Mouse (Mus musculus): ENCODE measurements around the gene Clasp2. TPM values are rescaled to one million over a fixed set of nuclear protein-coding genes. Genes with fewer than 3 reads are reported as not detected.

Clasp2 gene
- polyA plus RNA-seq, 1 experiment from 2014 or later, result 34.2 TPM

- 61% methylated on average over 1 of the region's 1 CpGs for WGBS
- no peaks in the 10 kb centered on the region for H3K9me3 ChIP-seq (replicated peaks)
- peaks cover 3% of the 10 kb centered on the region; the same call in 1 of the 2 replicates for H3K36me3 ChIP-seq
- H3K4me2 ChIP-seq, result no peak overlapping the region
- no peak overlapping the region for H3K9ac ChIP-seq
- H3K27me3 ChIP-seq (replicated peaks), result no peaks in the 10 kb centered on the region
- ATAC-seq (ENCODE audit: insufficient number of reproducible peaks, low FRiP score), result no peak
- H3K27ac ChIP-seq (ENCODE audit: poor library complexity, severe bottlenecking), result no peak overlapping the region; the same call in 1 of the 2 replicates
- no peak overlapping the region for H3K4me3 ChIP-seq
- peaks cover 6% of the 10 kb centered on the region for H3K4me1 ChIP-seq (replicated peaks)
Observed at GRCm38 (mm10) chr9:113822150-113822549, 80.9 kb downstream of the Clasp2 start.

- Histone ChIP-seq H3K36me3 (peaks cover 3% of the 10 kb centered on the region; the same call in 1 of the 2 replicates), H3K9me3 (replicated peaks) (no peaks in the 10 kb centered on the region), H3K27ac (ENCODE audit: poor library complexity, severe bottlenecking) (no peak overlapping the region), H3K4me2 (no peak overlapping the region), H3K9ac (no peak overlapping the region), H3K27me3 (replicated peaks) (no peaks in the 10 kb centered on the region), H3K4me1 (replicated peaks) (0 out of 2 replicates have a peak, but pooled peaks cover 3% of the 10 kb centered on the region), H3K4me3 (no peak overlapping the region)
- no peak for ATAC-seq (ENCODE audit: insufficient number of reproducible peaks, low FRiP score)
- 83% methylated on average over 9 of the region's 9 CpGs for WGBS
Observed at GRCm38 (mm10) chr9:113828719-113829118, 87.4 kb downstream of the Clasp2 start.

GRCm38 (mm10) chr9:113830219-113830618, 88.9 kb downstream of the Clasp2 start:
- Histone ChIP-seq H3K4me1 (replicated peaks) (0 out of 2 replicates have a peak, but pooled peaks cover 3% of the 10 kb centered on the region), H3K27me3 (replicated peaks) (no peaks in the 10 kb centered on the region), H3K4me3 (no peak overlapping the region), H3K4me2 (no peak overlapping the region), H3K9ac (no peak overlapping the region), H3K36me3 (peaks cover 3% of the 10 kb centered on the region; the same call in 1 of the 2 replicates), H3K9me3 (replicated peaks) (no peaks in the 10 kb centered on the region), H3K27ac (ENCODE audit: poor library complexity, severe bottlenecking) (no peak overlapping the region)
- no peak for ATAC-seq (ENCODE audit: insufficient number of reproducible peaks, low FRiP score)
- 83% methylated on average over 3 of the region's 3 CpGs for WGBS

GRCm38 (mm10) chr9:113833481-113833880, 92.2 kb downstream of the Clasp2 start:
- Histone ChIP-seq H3K9me3 (replicated peaks) (no peaks in the 10 kb centered on the region), H3K4me1 (replicated peaks) (0 out of 2 replicates have a peak, but pooled peaks cover 3% of the 10 kb centered on the region), H3K4me2 (no peak overlapping the region), H3K36me3 (peaks cover 12% of the 10 kb centered on the region), H3K27ac (ENCODE audit: poor library complexity, severe bottlenecking) (no peak overlapping the region), H3K4me3 (no peak overlapping the region), H3K9ac (no peak overlapping the region), H3K27me3 (replicated peaks) (no peaks in the 10 kb centered on the region)
- WGBS, result 92% methylated on average over 7 of the region's 7 CpGs
- ATAC-seq (ENCODE audit: insufficient number of reproducible peaks, low FRiP score), result no peak

GRCm38 (mm10) chr9:113837001-113837400, 95.7 kb downstream of the Clasp2 start:
- Histone ChIP-seq H3K4me3 (no peak overlapping the region), H3K36me3 (peaks cover 12% of the 10 kb centered on the region), H3K4me1 (replicated peaks) (no peaks in the 10 kb centered on the region), H3K4me2 (no peak overlapping the region), H3K9me3 (replicated peaks) (no peaks in the 10 kb centered on the region), H3K27me3 (replicated peaks) (no peaks in the 10 kb centered on the region), H3K27ac (ENCODE audit: poor library complexity, severe bottlenecking) (no peak overlapping the region), H3K9ac (no peak overlapping the region)
- 84% methylated on average over 4 of the region's 4 CpGs for WGBS
- ATAC-seq (ENCODE audit: insufficient number of reproducible peaks, low FRiP score), result no peak

GRCm38 (mm10) chr9:113837461-113837860, 96.2 kb downstream of the Clasp2 start:
- Histone ChIP-seq H3K27ac (ENCODE audit: poor library complexity, severe bottlenecking) (no peak overlapping the region), H3K27me3 (replicated peaks) (no peaks in the 10 kb centered on the region), H3K9me3 (replicated peaks) (no peaks in the 10 kb centered on the region), H3K9ac (no peak overlapping the region), H3K4me2 (no peak overlapping the region), H3K4me1 (replicated peaks) (no peaks in the 10 kb centered on the region), H3K36me3 (peaks cover 12% of the 10 kb centered on the region), H3K4me3 (no peak overlapping the region)
- WGBS, result 94% methylated on average over 5 of the region's 5 CpGs
- no peak for ATAC-seq (ENCODE audit: insufficient number of reproducible peaks, low FRiP score)

GRCm38 (mm10) chr9:113844029-113844428, 102.8 kb downstream of the Clasp2 start:
- WGBS, result 88% methylated on average over 4 of the region's 4 CpGs
- no peak overlapping the region for H3K4me3 ChIP-seq

GRCm38 (mm10) chr9:113855441-113855840, 114.2 kb downstream of the Clasp2 start:
- ATAC-seq (ENCODE audit: insufficient number of reproducible peaks, low FRiP score), result no peak
- Histone ChIP-seq H3K9ac (no peak overlapping the region), H3K27ac (ENCODE audit: poor library complexity, severe bottlenecking) (no peak overlapping the region), H3K27me3 (replicated peaks) (no peaks in the 10 kb centered on the region), H3K36me3 (peaks cover 32% of the 10 kb centered on the region), H3K9me3 (replicated peaks) (no peaks in the 10 kb centered on the region), H3K4me1 (replicated peaks) (0 out of 2 replicates have a peak, but pooled peaks cover 9% of the 10 kb centered on the region), H3K4me2 (no peak overlapping the region), H3K4me3 (no peak overlapping the region)
- WGBS, result 86% methylated on average over 3 of the region's 3 CpGs

More at GRCm38 (mm10) chr9:113844029-113844428, 102.8 kb downstream of the Clasp2 start:
- Histone ChIP-seq H3K4me1 (replicated peaks) (no peaks in the 10 kb centered on the region), H3K36me3 (peaks cover 23% of the 10 kb centered on the region), H3K27ac (ENCODE audit: poor library complexity, severe bottlenecking) (no peak overlapping the region), H3K9me3 (replicated peaks) (no peaks in the 10 kb centered on the region), H3K9ac (no peak overlapping the region), H3K27me3 (replicated peaks) (no peaks in the 10 kb centered on the region), H3K4me2 (no peak overlapping the region)
- ATAC-seq (ENCODE audit: insufficient number of reproducible peaks, low FRiP score), result no peak

GRCm38 (mm10) chr9:113857281-113857928, 116.1 kb downstream of the Clasp2 start:
- Histone ChIP-seq H3K9ac (no peak overlapping the region), H3K4me1 (replicated peaks) (0 out of 2 replicates have a peak, but pooled peaks cover 9% of the 10 kb centered on the region), H3K4me2 (no peak overlapping the region), H3K4me3 (no peak overlapping the region), H3K27ac (ENCODE audit: poor library complexity, severe bottlenecking) (no peak overlapping the region), H3K9me3 (replicated peaks) (no peaks in the 10 kb centered on the region), H3K27me3 (replicated peaks) (no peaks in the 10 kb centered on the region), H3K36me3 (peaks cover 33% of the 10 kb centered on the region)
- 82% methylated on average over 8 of the region's 8 CpGs for WGBS
- ATAC-seq (ENCODE audit: insufficient number of reproducible peaks, low FRiP score), result no peak

GRCm38 (mm10) chr9:113857929-113858440, 116.7 kb downstream of the Clasp2 start:
- no peaks in the 10 kb centered on the region for H3K9me3 ChIP-seq (replicated peaks)
- H3K27ac ChIP-seq (ENCODE audit: poor library complexity, severe bottlenecking), result no peak overlapping the region
- H3K36me3 ChIP-seq, result peaks cover 30% of the 10 kb centered on the region
- H3K4me3 ChIP-seq, result no peak overlapping the region
- no peak overlapping the region for H3K9ac ChIP-seq
- H3K4me1 ChIP-seq (replicated peaks), result 0 out of 2 replicates have a peak, but pooled peaks cover 9% of the 10 kb centered on the region
- H3K27me3 ChIP-seq (replicated peaks), result no peaks in the 10 kb centered on the region
- H3K4me2 ChIP-seq, result no peak overlapping the region
- 51% methylated on average over 5 of the region's 5 CpGs for WGBS
- ATAC-seq (ENCODE audit: insufficient number of reproducible peaks, low FRiP score), result no peak

- Histone ChIP-seq H3K36me3 (peaks cover 26% of the 10 kb centered on the region), H3K4me1 (replicated peaks) (0 out of 2 replicates have a peak, but pooled peaks cover 9% of the 10 kb centered on the region), H3K9ac (no peak overlapping the region), H3K4me3 (no peak overlapping the region), H3K27ac (ENCODE audit: poor library complexity, severe bottlenecking) (no peak overlapping the region), H3K27me3 (replicated peaks) (no peaks in the 10 kb centered on the region), H3K9me3 (replicated peaks) (no peaks in the 10 kb centered on the region), H3K4me2 (no peak overlapping the region)
- 71% methylated on average over 5 of the region's 5 CpGs for WGBS
- ATAC-seq (ENCODE audit: insufficient number of reproducible peaks, low FRiP score), result no peak
Observed at GRCm38 (mm10) chr9:113859420-113859819, 118.1 kb downstream of the Clasp2 start.

Measured in heart, embryonic 12.5 days (tissue).